Mouse (Mus musculus) layer of hippocampus, adult 9-11 months (tissue): ENCODE results near the gene Myzap.

Experiments
- DNase-seq: peaks from one replicate; pipeline ENCODE4 v3.0.0; 2022

Myzap gene

GRCm38 (mm10) chr9:71599861-71600260, 7.7 kb upstream of the Myzap start:
- DNase-seq, result no peak

- DNase-seq, result no peak
Measured at GRCm38 (mm10) chr9:71596888-71597287, 4.7 kb upstream of the Myzap start.

- no peak for DNase-seq
Measured at GRCm38 (mm10) chr9:71592577-71593285, 571 bp upstream of the Myzap start.

- no peak for DNase-seq
Measured at GRCm38 (mm10) chr9:71591106-71591505, 1.1 kb downstream of the Myzap start.

GRCm38 (mm10) chr9:71589771-71590170, 2.4 kb downstream of the Myzap start:
- no peak for DNase-seq

GRCm38 (mm10) chr9:71588930-71589592, 3.1 kb downstream of the Myzap start:
- no peak for DNase-seq

GRCm38 (mm10) chr9:71586408-71586807, 5.8 kb downstream of the Myzap start:
- no peak for DNase-seq

- DNase-seq, result no peak
Measured at GRCm38 (mm10) chr9:71582771-71583170, 9.4 kb downstream of the Myzap start.

- peak; percentile 25 for DNase-seq
Measured at GRCm38 (mm10) chr9:71578896-71579564, 13.1 kb downstream of the Myzap start.

GRCm38 (mm10) chr9:71574440-71574839, 17.7 kb downstream of the Myzap start:
- DNase-seq, result no peak

- DNase-seq, result no peak
Measured at GRCm38 (mm10) chr9:71573771-71574340, 18.3 kb downstream of the Myzap start.

GRCm38 (mm10) chr9:71571150-71571633, 21.0 kb downstream of the Myzap start:
- DNase-seq, result no peak

GRCm38 (mm10) chr9:71570170-71570569, 22.0 kb downstream of the Myzap start:
- no peak for DNase-seq

GRCm38 (mm10) chr9:71568323-71568942, 23.7 kb downstream of the Myzap start:
- no peak for DNase-seq

GRCm38 (mm10) chr9:71567391-71567790, 24.8 kb downstream of the Myzap start:
- no peak for DNase-seq

- no peak for DNase-seq
Measured at GRCm38 (mm10) chr9:71566763-71567162, 25.4 kb downstream of the Myzap start.

- DNase-seq, result peak; percentile 56
Measured at GRCm38 (mm10) chr9:71557737-71558136, 34.4 kb downstream of the Myzap start.

GRCm38 (mm10) chr9:71554001-71554400, 38.2 kb downstream of the Myzap start:
- no peak for DNase-seq

GRCm38 (mm10) chr9:71550176-71550575, 42.0 kb downstream of the Myzap start:
- DNase-seq, result no peak

GRCm38 (mm10) chr9:71547704-71548275, 44.4 kb downstream of the Myzap start:
- no peak for DNase-seq

- no peak for DNase-seq
Measured at GRCm38 (mm10) chr9:71544831-71545230, 47.3 kb downstream of the Myzap start.

- peak; percentile 52 for DNase-seq
Measured at GRCm38 (mm10) chr9:71543443-71544222, 48.5 kb downstream of the Myzap start.
